Mouse (Mus musculus) neural tube, embryonic 12.5 days (tissue): ENCODE measurements around the gene Slc8a3. TPM values are rescaled to one million over a fixed set of nuclear protein-coding genes. Genes with fewer than 3 reads are reported as not detected.

Source experiments
- ATAC-seq: fragments of 200-750 bp; cut with Nextera tagmentation; 2 replicates; pipeline ENCODE4 v1.8.0; 2017; ENCODE audit warnings: low read depth, mild to moderate bottlenecking, moderate TSS enrichment, moderate library complexity; ENCODE audit not compliant: low FRiP score
- H3K27ac ChIP-seq: fragments of 300-500 bp; sonication (generic); 2 replicates; pipeline ENCODE4 v1.5.1; 2016
- H3K27me3 ChIP-seq: fragments of 300-500 bp; sonication (generic); replicated peaks from 2 replicates; pipeline ENCODE4 v1.6.1; 2016; ENCODE audit warnings: mild to moderate bottlenecking
- H3K36me3 ChIP-seq: fragments of 300-500 bp; sonication (generic); 2 replicates; pipeline ENCODE4 v1.6.1; 2016; ENCODE audit warnings: mild to moderate bottlenecking
- H3K4me1 ChIP-seq: fragments of 300-500 bp; sonication (generic); 2 replicates; pipeline ENCODE4 v1.6.1; 2016
- H3K4me2 ChIP-seq: fragments of 300-500 bp; sonication (generic); replicated peaks from 2 replicates; pipeline ENCODE4 v1.6.1; 2016; ENCODE audit warnings: mild to moderate bottlenecking
- H3K4me3 ChIP-seq: fragments of 300-500 bp; sonication (generic); 2 replicates; pipeline ENCODE4 v1.5.1; 2016
- H3K9ac ChIP-seq: fragments of 300-500 bp; sonication (generic); 2 replicates; pipeline ENCODE4 v1.6.1; 2016; ENCODE audit warnings: mild to moderate bottlenecking
- H3K9me3 ChIP-seq: fragments of 300-500 bp; sonication (generic); 2 replicates; pipeline ENCODE4 v1.6.1; 2016; ENCODE audit warnings: mild to moderate bottlenecking
- WGBS: fragments of 180-500 bp; shearing (Covaris S2); methylation state at CpG from one replicate; pipeline ENCODE4 v1.1.7; 2016; 5-methylcytosine and 5-hydroxymethylcytosine counted together
- polyA plus RNA-seq: library from polyadenylated mRNA; unstranded; fragments of >200 nt; fragmentation: Nextera tagmentation; extraction: Ambion mirVana; gene quantifications from 2 replicates; pipeline ENCODE4 v1.2.1, GENCODE M21; 2016

The Slc8a3 gene
- polyA plus RNA-seq, 1 experiment from 2014 or later = 4.2 TPM

DNA sequence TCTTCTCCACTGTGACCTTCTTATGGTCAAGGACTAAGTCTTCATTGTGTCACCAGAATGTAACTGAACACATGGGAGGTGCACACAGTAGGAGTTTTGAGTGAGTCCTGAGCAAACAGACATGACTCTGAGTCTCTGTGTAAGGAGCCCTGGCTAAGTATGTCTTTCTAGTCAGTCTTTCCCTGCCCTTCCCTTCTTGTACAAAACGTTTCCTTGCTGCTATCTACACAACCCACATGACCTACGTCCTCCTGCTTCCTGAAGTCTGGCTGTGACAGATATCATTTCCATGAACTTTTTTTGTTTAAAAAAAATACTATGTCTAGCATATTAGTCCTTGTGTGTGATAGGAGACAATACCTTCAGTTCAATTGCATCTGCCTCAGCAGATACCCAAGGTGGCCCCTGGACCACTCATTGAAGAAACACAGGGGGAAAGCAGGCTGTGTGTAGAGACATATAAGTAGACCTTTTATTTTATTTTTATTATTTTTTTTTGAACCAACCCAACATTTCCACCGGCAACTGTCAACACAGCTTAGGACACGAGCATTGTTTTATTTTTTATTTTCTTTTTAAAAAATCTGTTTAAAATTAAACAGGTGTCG, 135.4 kb downstream of the Slc8a3 start:
- Histone ChIP-seq H3K9ac (no peak overlapping the region), H3K36me3 (no peaks in the 10 kb centered on the region), H3K9me3 (no peaks in the 10 kb centered on the region), H3K4me3 (no peak overlapping the region), H3K4me2 (no peak overlapping the region), H3K27ac (no peak overlapping the region), H3K4me1 (no peaks in the 10 kb centered on the region), H3K27me3 (no peaks in the 10 kb centered on the region)
- WGBS = 81% methylated on average over 5 of the region's 5 CpGs
- ATAC-seq = no peak

DNA sequence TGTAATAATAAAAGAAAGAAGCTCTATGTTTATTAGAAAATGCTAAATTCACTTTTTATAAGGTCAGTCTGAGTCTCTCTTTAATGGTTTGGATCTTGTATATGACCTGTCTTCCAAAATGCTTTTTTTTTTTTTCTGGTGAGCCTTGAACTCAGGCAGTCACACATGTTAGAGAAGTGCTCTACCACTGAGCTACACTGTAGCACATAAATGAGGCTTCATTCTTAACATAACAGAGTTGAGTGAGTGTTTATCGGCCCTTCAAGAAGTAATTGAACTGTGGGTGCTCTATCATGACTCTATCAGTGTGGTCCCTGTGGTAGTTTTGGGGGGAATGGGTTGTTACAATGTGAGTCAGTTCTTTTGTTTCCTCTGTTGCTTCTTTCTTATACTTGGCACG, 139.0 kb downstream of the Slc8a3 start:
- no peak for ATAC-seq
- H3K27ac ChIP-seq = no peak overlapping the region
- no peaks in the 10 kb centered on the region for H3K4me1 ChIP-seq
- no peaks in the 10 kb centered on the region for H3K36me3 ChIP-seq
- WGBS = 79% methylated on average over 2 of the region's 2 CpGs
- H3K9ac ChIP-seq = no peak overlapping the region
- H3K9me3 ChIP-seq = no peaks in the 10 kb centered on the region
- H3K4me2 ChIP-seq = no peak overlapping the region
- no peaks in the 10 kb centered on the region for H3K27me3 ChIP-seq
- H3K4me3 ChIP-seq = no peak overlapping the region

DNA sequence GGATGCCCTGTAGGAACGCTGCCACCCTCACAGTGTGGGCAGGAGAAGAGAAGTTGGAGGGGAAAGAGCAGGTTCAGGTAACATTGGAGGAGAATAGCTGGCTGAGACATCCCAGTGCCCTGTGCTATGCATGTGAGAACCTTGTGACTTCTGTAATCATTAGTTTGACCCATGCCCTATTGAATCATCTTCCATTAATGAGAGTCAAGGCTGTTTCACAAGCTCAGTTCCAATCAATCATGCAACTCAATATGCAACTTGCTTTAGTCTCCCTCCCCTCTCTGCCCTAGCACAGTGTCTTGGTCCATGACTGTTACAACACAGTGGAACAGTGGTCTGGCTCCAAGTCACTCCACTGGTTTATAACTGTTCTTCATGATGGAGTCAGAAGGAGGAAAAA, 143.3 kb downstream of the Slc8a3 start:
- no peaks in the 10 kb centered on the region for H3K9me3 ChIP-seq
- no peak overlapping the region for H3K4me2 ChIP-seq
- WGBS = 78% methylated on average over 1 of the region's 1 CpGs
- H3K4me3 ChIP-seq = no peak overlapping the region
- H3K27ac ChIP-seq = no peak overlapping the region
- H3K36me3 ChIP-seq = no peaks in the 10 kb centered on the region; the same call in 1 of the 2 replicates
- H3K9ac ChIP-seq = no peak overlapping the region
- no peaks in the 10 kb centered on the region for H3K4me1 ChIP-seq
- ATAC-seq = no peak
- no peaks in the 10 kb centered on the region for H3K27me3 ChIP-seq

DNA sequence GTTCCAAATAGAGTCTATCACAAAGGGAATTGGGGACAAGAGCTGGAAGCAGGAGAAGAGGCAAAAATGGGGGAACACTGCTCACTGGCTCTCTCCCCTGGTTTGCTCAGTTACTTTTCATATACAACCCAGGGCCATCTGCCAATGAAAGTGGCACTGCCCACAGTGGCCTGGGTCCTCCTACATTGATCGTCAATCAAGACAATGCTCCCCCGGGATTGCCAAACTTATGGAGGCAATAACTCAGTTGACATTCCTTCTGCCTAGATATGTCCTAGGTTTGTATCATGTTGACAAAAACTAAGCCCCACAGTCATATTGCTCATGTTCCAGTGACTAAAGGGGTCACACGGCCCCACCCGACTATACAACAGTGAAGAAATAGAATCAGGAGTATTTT, 144.0 kb downstream of the Slc8a3 start:
- H3K9me3 ChIP-seq = no peaks in the 10 kb centered on the region
- H3K27me3 ChIP-seq = no peaks in the 10 kb centered on the region
- no peak overlapping the region for H3K9ac ChIP-seq
- 93% methylated on average over 4 of the region's 4 CpGs for WGBS
- ATAC-seq = no peak
- no peak overlapping the region for H3K4me2 ChIP-seq
- H3K4me1 ChIP-seq = no peaks in the 10 kb centered on the region
- H3K36me3 ChIP-seq = no peaks in the 10 kb centered on the region; the same call in 1 of the 2 replicates
- no peak overlapping the region for H3K4me3 ChIP-seq
- H3K27ac ChIP-seq = no peak overlapping the region

DNA sequence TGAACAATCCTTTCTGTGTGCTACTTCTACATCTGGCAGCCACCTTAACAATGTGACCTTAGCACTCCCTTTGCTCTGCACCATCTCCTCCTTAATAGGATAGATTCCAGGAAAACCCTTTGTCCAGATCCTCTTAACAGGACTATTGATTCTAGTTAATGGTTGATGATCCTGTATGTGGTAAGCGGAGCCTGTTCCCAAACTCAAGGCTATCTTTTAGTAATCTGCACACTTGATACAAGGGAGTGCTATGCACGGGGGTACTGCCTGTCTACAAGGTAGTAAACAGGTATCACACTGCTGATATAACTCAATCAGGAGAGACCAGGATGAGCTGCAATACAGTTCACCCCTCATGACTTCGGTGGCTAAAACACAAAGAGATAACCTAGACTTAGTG, 144.6 kb downstream of the Slc8a3 start:
- no peak overlapping the region for H3K9ac ChIP-seq
- no peak for ATAC-seq
- no peaks in the 10 kb centered on the region for H3K9me3 ChIP-seq
- no peak overlapping the region for H3K4me2 ChIP-seq
- H3K27me3 ChIP-seq = no peaks in the 10 kb centered on the region
- WGBS = 77% methylated on average over 3 of the region's 3 CpGs
- no peaks in the 10 kb centered on the region; the same call in 1 of the 2 replicates for H3K36me3 ChIP-seq
- no peak overlapping the region for H3K27ac ChIP-seq
- no peaks in the 10 kb centered on the region for H3K4me1 ChIP-seq
- H3K4me3 ChIP-seq = no peak overlapping the region

DNA sequence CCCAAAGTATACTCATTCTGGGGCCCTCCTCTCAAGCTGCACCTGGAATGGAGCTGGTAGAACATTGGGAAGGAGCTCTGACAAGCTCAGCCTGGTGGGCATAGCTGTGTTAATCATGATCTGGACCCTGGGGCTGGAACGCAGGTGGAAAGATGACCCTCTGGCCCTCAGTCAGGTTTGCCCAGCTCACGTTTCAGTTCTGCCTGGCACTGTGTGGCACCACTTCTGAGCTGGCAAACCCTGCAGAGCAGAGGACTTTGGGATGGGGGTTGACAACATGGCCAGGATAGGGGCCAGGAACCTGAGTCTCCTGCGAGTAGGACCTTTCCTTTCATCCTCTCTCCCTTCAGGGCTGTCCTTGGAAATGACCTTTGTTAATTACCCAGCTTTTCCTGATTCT, 146.3 kb downstream of the Slc8a3 start:
- Histone ChIP-seq H3K27ac (no peak overlapping the region), H3K9me3 (no peaks in the 10 kb centered on the region), H3K36me3 (no peaks in the 10 kb centered on the region; the same call in 1 of the 2 replicates), H3K4me3 (no peak overlapping the region), H3K4me1 (no peaks in the 10 kb centered on the region), H3K27me3 (no peaks in the 10 kb centered on the region), H3K4me2 (no peak overlapping the region), H3K9ac (no peak overlapping the region)
- 89% methylated on average over 3 of the region's 3 CpGs for WGBS
- ATAC-seq = no peak

DNA sequence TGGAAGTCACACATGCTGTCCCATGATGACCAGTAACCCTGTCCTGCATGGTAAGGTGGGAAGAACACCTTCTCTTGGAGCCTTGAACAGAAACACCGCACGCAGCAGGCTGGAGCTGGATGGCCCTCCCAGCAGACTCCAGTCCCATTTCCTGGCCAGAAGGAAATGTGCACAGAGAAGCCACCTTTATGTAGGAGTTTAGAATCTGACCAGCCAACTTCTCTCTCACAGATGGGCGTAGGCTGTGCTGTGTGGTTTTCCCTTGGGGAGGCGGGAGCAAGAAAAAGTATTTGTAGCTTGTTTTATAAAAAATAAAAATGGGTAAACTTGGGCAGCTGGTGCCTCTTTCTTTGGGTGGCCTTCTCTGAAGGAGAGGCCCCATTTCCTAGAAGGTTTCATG, 146.9 kb downstream of the Slc8a3 start:
- ATAC-seq = no peak
- Histone ChIP-seq H3K4me1 (no peaks in the 10 kb centered on the region), H3K4me2 (no peak overlapping the region), H3K36me3 (no peaks in the 10 kb centered on the region; the same call in 1 of the 2 replicates), H3K4me3 (no peak overlapping the region), H3K9me3 (no peaks in the 10 kb centered on the region), H3K9ac (no peak overlapping the region), H3K27ac (no peak overlapping the region), H3K27me3 (no peaks in the 10 kb centered on the region)
- 92% methylated on average over 4 of the region's 4 CpGs for WGBS

DNA sequence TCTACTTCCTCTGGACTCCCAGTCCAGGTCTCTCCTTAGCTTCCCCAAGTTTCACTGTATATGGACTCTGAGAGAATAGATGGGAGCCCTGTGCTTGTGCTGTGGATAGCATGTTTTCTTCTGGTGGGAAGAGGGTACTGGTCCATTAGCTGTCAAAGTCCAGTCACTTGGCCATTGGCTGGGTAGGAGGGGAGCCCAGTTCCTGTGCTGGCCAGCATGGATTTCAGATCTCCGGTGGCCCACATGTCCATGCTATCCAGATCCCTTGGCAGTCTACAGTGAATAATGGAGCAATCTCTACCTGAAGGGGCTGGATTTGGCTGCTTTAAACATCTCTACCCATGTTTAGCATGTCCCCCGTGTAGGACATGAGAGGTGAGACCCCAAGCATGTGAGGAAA, 148.0 kb downstream of the Slc8a3 start:
- Histone ChIP-seq H3K36me3 (no peaks in the 10 kb centered on the region; the same call in 1 of the 2 replicates), H3K4me2 (no peak overlapping the region), H3K9ac (no peak overlapping the region), H3K27ac (no peak overlapping the region), H3K4me3 (no peak overlapping the region), H3K4me1 (no peaks in the 10 kb centered on the region), H3K27me3 (no peaks in the 10 kb centered on the region), H3K9me3 (no peaks in the 10 kb centered on the region)
- 88% methylated on average over 2 of the region's 2 CpGs for WGBS
- no peak for ATAC-seq

DNA sequence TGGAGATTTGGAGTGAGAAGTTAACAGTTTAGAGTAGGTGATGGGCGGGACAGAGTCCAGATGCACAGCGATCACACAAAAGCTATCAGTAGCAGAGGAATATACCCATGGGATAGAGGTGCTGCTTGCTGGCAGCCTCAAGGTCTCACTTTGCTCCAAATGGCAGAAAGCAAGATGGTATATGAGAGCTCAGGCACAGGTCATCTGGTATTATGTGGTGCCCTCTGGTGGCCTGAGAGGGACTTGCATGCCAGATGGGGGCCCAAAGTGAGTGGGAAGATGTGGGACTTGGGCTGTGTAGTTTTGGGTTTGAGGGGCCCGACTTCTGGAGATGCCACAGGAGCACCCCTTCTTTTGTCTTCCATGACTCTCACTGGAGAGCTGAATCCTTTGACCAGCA, 150.9 kb downstream of the Slc8a3 start:
- no peak for ATAC-seq
- Histone ChIP-seq H3K9me3 (no peaks in the 10 kb centered on the region), H3K4me1 (no peaks in the 10 kb centered on the region), H3K27ac (no peak overlapping the region), H3K36me3 (no peaks in the 10 kb centered on the region; the same call in none of the 2 replicates), H3K27me3 (no peaks in the 10 kb centered on the region), H3K4me2 (no peak overlapping the region), H3K4me3 (no peak overlapping the region), H3K9ac (no peak overlapping the region)
- 58% methylated on average over 3 of the region's 3 CpGs for WGBS

DNA sequence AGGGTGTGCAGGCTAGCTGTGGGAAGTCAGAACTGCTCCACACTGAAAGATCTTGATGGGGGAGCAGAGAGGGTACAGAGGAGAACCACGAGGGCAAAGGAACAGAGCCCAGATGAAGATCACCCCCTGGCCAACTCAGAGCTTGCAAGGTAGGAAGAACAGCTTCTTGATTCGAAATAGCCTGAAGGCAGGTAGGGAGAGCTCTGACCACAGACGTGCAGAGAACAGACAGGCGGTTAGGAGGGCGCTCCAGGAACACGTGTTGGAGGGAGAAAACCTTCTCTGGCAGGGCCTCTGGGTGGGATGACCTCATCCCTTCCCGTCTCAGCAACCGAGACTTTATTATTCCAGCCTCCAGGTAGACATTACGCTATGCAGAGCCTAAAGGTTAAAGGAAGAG, 157.7 kb downstream of the Slc8a3 start:
- ATAC-seq = no peak
- no peak overlapping the region for H3K27ac ChIP-seq
- peaks cover 6% of the 10 kb centered on the region; the same call in 1 of the 2 replicates for H3K4me1 ChIP-seq

DNA sequence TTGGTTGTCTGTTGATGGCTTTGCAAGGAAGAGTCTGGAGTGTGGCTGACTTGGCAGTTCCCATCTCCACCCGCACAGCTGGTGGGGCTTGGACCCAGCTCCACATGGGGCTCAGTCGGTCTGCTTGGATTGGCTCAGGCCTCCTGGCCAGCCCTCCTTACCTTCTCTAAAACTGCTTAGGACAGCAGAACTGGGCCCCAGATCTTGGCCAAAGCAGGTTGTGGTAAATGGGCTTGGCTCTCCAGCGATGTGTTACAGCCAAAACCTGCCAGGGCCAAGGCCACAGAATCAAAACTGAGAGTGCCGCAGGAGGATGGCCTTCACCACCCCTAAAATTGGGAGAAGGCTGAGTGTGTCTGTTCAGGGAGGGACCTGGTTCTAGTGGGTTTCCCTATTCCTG, 159.1 kb downstream of the Slc8a3 start:
- no peak overlapping the region for H3K9ac ChIP-seq
- H3K27ac ChIP-seq = no peak overlapping the region
- ATAC-seq = no peak
- H3K27me3 ChIP-seq = peaks cover 11% of the 10 kb centered on the region; the same call in 1 of the 2 replicates
- H3K9me3 ChIP-seq = no peaks in the 10 kb centered on the region
- no peak overlapping the region for H3K4me3 ChIP-seq
- H3K4me2 ChIP-seq = no peak overlapping the region
- WGBS = 95% methylated on average over 4 of the region's 4 CpGs
- peaks cover 6% of the 10 kb centered on the region; the same call in 1 of the 2 replicates for H3K4me1 ChIP-seq
- H3K36me3 ChIP-seq = 0 out of 2 replicates have a peak, but pooled peaks cover 2% of the 10 kb centered on the region

More for the DNA sequence above, 157.7 kb downstream of the Slc8a3 start:
- no peaks in the 10 kb centered on the region for H3K9me3 ChIP-seq
- peaks cover 2% of the 10 kb centered on the region; the same call in 1 of the 2 replicates for H3K36me3 ChIP-seq
- H3K4me2 ChIP-seq = no peak overlapping the region
- no peak overlapping the region for H3K9ac ChIP-seq
- WGBS = 68% methylated on average over 9 of the region's 9 CpGs
- no peaks in the 10 kb centered on the region for H3K27me3 ChIP-seq
- no peak overlapping the region for H3K4me3 ChIP-seq

DNA sequence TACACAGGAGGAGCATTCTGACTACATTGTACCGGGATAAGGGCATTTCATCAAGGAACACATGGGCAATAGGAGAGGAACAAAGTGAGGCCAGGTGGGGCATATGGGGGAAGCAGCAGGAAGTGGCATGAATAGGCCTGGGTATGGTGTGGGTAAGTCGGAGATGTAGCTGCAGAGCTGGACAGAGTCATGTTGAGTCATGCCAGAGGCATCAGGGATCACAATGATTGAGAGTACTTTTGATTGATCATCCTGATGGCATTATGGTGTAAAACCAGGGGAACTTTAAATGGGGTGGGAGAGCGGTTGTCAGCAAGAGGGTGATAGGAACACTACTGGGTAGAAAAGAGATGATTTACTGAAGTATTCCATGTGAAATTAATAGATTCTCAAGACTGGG, 160.0 kb downstream of the Slc8a3 start:
- 81% methylated on average over 3 of the region's 3 CpGs for WGBS
- no peak for ATAC-seq

DNA sequence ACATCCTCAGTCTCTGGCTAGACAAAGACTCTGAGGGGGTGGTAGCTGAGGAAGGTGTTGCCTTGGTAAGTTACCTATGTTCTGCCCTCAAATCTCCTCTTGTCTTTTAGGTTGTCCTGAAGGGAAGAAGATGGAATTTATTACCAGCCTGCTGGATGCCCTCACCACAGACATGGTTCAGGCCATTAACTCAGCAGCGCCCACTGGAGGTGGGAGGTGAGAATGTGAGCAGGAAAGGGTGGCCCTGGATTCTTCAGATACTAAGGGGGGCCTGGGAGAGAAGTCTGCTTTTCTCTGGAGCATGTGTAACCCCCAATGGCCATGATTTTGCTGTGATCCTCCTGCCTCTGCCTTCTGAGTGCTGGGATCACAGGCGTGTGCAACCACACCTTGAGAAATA, 162.9 kb downstream of the Slc8a3 start:
- H3K4me2 ChIP-seq = no peak overlapping the region
- no peak overlapping the region for H3K9ac ChIP-seq
- 88% methylated on average over 2 of the region's 2 CpGs for WGBS
- peaks cover 19% of the 10 kb centered on the region; the same call in 1 of the 2 replicates for H3K27me3 ChIP-seq
- no peak for ATAC-seq
- H3K36me3 ChIP-seq = 0 out of 2 replicates have a peak, but pooled peaks cover 2% of the 10 kb centered on the region
- H3K9me3 ChIP-seq = no peaks in the 10 kb centered on the region
- H3K4me1 ChIP-seq = peaks cover 20% of the 10 kb centered on the region
- no peak overlapping the region for H3K4me3 ChIP-seq
- H3K27ac ChIP-seq = no peak overlapping the region

More for the DNA sequence above, 160.0 kb downstream of the Slc8a3 start:
- H3K4me3 ChIP-seq = no peak overlapping the region
- 0 out of 2 replicates have a peak, but pooled peaks cover 2% of the 10 kb centered on the region for H3K36me3 ChIP-seq
- peaks cover 16% of the 10 kb centered on the region; the same call in 1 of the 2 replicates for H3K27me3 ChIP-seq
- H3K4me1 ChIP-seq = peaks cover 6% of the 10 kb centered on the region; the same call in 1 of the 2 replicates
- no peak overlapping the region for H3K4me2 ChIP-seq
- no peak overlapping the region for H3K27ac ChIP-seq
- H3K9ac ChIP-seq = no peak overlapping the region
- no peaks in the 10 kb centered on the region for H3K9me3 ChIP-seq
